Mouse (Mus musculus) G1E (cell line): ENCODE data around the gene Ripply3.
A peak's percentile ranks its signal among the peaks of the same experiment; 100 is the strongest.

Experiments used
- CTCF ChIP-seq: IDR thresholded peaks from 2 replicates; pipeline ENCODE4 v1.5.1; 2012; ENCODE audit warnings: low read depth, low read length, inconsistent platforms, mixed read lengths
- GATA1 ChIP-seq: IDR thresholded peaks from 2 replicates; pipeline ENCODE4 v1.6.1; 2012; ENCODE audit warnings: borderline replicate concordance, low read length, inconsistent platforms, mixed read lengths
- POLR2AphosphoS5 ChIP-seq: IDR thresholded peaks from 2 replicates; pipeline ENCODE4 v1.6.1; 2012; ENCODE audit warnings: low read depth, low read length, inconsistent platforms; ENCODE audit not compliant: insufficient replicate concordance
- TAL1 ChIP-seq: conservative IDR thresholded peaks from 2 replicates; pipeline ENCODE4 v1.6.1; 2012; ENCODE audit warnings: low read depth, low read length, inconsistent platforms, mixed read lengths

- no peak for TF ChIP-seq GATA1
- TF ChIP-seq CTCF: peak; percentile 90
- no peak for TF ChIP-seq POLR2AphosphoS5
- no peak for TF ChIP-seq TAL1
Observed at GRCm38 (mm10) chr16:94331886-94332252, 3.6 kb downstream of the Ripply3 start.
